Mouse (Mus musculus) G1E (cell line): ENCODE results near the gene Bahcc1. TPM values are rescaled to one million over a fixed set of nuclear protein-coding genes. Genes with fewer than 3 reads are reported as not detected.

Source experiments
- ATAC-seq: 2 replicates; pipeline ENCODE4 v1.8.0; 2016; ENCODE audit warnings: mild to moderate bottlenecking; ENCODE audit not compliant: insufficient number of reproducible peaks, poor library complexity, low FRiP score, severe bottlenecking; ENCODE audit errors: extremely low read depth
- DNase-seq: peaks from one replicate; pipeline ENCODE4 v3.0.0; 2012; ENCODE audit warnings: low spot score
- H3K27me3 ChIP-seq: 2 replicates; pipeline ENCODE4 v1.6.1; 2012; ENCODE audit warnings: mild to moderate bottlenecking, low read length, inconsistent platforms; ENCODE audit not compliant: insufficient read depth
- H3K36me3 ChIP-seq: replicated peaks from 2 replicates; pipeline ENCODE3; 2012; ENCODE audit warnings: mild to moderate bottlenecking, inconsistent platforms
- H3K4me1 ChIP-seq: 2 replicates; pipeline ENCODE4 v1.6.1; 2012; ENCODE audit warnings: low read depth, low read length, inconsistent platforms, mixed read lengths; ENCODE audit not compliant: insufficient read depth
- H3K4me3 ChIP-seq: 2 replicates; pipeline ENCODE4 v1.5.1; 2012; ENCODE audit warnings: low read depth, mild to moderate bottlenecking, inconsistent platforms, low read length, moderate library complexity, mixed read lengths
- H3K9me3 ChIP-seq: replicated peaks from 2 replicates; pipeline ENCODE4 v1.6.1; 2012; ENCODE audit warnings: inconsistent platforms
- CTCF ChIP-seq: IDR thresholded peaks from 2 replicates; pipeline ENCODE4 v1.5.1; 2012; ENCODE audit warnings: low read depth, low read length, inconsistent platforms, mixed read lengths
- GATA1 ChIP-seq: IDR thresholded peaks from 2 replicates; pipeline ENCODE4 v1.6.1; 2012; ENCODE audit warnings: borderline replicate concordance, low read length, inconsistent platforms, mixed read lengths
- GATA2 ChIP-seq: IDR thresholded peaks from 2 replicates; pipeline ENCODE4 v1.6.1; 2012; ENCODE audit warnings: low read depth, low read length, inconsistent platforms, borderline replicate concordance
- POLR2AphosphoS5 ChIP-seq: IDR thresholded peaks from 2 replicates; pipeline ENCODE4 v1.6.1; 2012; ENCODE audit warnings: low read depth, low read length, inconsistent platforms; ENCODE audit not compliant: insufficient replicate concordance
- TAL1 ChIP-seq: conservative IDR thresholded peaks from 2 replicates; pipeline ENCODE4 v1.6.1; 2012; ENCODE audit warnings: low read depth, low read length, inconsistent platforms, mixed read lengths
- polyA plus RNA-seq: library from polyadenylated mRNA; stranded (reverse); fragments of >175 nt; gene quantifications from 2 replicates; pipeline ENCODE4 v1.2.3, GENCODE M21; 2012
- total RNA-seq, 2 experiments: library from RNA; stranded (forward) in 1 of 2; stranded (reverse) in 1 of 2; fragments of 200-1000 nt in 1 of 2; fragments of >200 nt in 1 of 2; fragmentation: Nextera tagmentation in 1 of 2; gene quantifications; 2 replicates each; pipeline ENCODE4 v1.2.3; 2014 to 2017

The Bahcc1 gene
- total and polyA plus RNA-seq, 3 experiments: 0.05 to 0.50 TPM; not detected in 1

DNA sequence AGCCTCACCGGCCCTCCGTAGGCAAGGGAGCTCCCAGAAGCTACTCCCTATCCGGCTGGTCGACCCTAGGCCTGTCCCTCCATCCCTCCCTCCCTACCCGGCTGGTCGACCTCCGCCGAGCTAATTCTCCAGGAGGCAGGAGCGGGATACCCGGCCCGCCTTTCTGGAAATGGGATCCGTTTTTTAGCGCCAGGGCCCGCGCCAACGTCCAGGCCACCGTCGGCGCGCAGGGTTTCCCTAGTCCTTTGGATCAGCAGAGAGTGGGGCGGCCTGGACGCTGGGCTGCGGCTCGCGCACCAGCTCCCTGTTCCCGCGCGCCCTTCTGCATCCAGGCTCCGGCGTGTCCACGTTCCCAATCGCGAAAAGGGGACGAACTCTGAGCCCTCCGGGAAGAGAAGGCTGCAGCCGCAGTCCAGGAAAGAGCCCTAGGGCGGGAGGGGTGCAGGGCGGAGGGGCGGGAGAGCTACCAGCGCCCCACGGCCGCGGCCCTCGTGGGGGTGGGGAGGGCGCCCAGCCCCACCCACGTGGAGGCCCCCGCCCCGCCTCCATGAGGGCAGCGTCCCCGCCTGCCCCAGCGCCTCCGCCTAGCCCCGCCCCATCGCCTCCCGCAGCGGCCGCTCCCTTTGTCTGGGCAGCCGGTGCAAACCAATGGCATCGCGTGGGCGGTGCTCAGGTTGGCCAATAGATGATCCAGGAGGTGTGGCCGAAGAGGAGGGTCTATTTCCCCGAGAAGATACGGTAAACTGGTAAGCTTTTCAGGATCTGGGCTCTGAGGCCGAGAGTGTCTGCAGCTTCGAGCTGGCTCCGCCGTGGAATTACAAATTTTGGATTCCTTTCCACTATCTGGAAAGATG is 43.1 kb upstream of the Bahcc1 start:
- Histone ChIP-seq H3K4me1 (peaks cover 21% of the 10 kb centered on the region), H3K27me3 (peaks cover 69% of the 10 kb centered on the region), H3K4me3 (peak overlapping the region; percentile 72), H3K9me3 (peaks cover 25% of the 10 kb centered on the region), H3K36me3 (no peaks in the 10 kb centered on the region)
- ATAC-seq: peak; percentile 97
- peak; percentile 96 for DNase-seq
- TF ChIP-seq CTCF (no peak), POLR2AphosphoS5 (no peak), GATA1 (no peak), GATA2 (no peak), TAL1 (no peak)

DNA sequence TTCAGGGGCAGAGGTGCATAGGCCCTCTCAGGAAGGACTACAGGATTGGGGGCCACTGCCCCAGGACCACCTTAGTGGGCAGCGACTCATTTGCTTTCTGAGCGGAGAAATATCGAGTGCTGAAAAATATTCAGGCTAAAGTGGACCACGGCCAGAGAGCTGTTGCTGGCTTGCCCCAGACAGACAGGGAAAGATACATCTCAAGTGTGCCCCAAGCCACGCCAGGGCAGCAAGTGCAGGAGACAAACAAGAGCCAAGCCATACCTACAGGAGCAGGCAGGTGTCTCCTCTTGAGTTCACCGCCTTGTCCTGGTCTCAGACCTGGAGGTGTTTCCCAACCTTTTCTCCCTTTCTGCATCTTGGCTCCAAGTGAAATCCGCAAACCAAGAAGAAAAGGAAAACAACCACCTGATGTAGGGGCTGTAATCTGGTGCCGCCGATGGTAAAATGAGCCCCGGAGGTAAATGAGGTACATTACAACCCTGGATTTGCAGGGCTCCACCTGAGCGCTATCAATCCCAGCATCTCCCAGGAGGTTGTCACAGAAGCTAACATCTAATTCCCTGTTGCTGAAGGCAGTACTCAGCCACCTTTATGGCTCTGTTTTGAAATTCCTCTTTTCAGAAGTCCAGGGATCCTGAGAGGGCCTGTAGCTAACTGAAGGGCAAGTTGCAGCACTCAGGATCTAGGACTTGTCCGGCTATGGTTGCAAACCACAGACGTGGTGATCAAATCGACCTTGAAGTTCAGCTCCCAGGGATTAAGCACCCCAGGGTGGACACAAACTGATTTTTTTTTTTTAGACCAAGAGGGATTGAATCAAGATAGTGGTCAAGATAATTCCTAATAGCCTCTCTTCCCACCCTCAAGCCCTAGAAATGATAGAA is 42.0 kb upstream of the Bahcc1 start:
- TF ChIP-seq TAL1 (no peak), GATA1 (no peak)
- Histone ChIP-seq H3K36me3 (no peaks in the 10 kb centered on the region), H3K4me3 (peak overlapping the region; percentile 72; the same call in 1 of the 2 replicates), H3K27me3 (peaks cover 63% of the 10 kb centered on the region), H3K4me1 (peaks cover 21% of the 10 kb centered on the region), H3K9me3 (peaks cover 20% of the 10 kb centered on the region)
- ATAC-seq (no peak), DNase-seq (no peak)

DNA sequence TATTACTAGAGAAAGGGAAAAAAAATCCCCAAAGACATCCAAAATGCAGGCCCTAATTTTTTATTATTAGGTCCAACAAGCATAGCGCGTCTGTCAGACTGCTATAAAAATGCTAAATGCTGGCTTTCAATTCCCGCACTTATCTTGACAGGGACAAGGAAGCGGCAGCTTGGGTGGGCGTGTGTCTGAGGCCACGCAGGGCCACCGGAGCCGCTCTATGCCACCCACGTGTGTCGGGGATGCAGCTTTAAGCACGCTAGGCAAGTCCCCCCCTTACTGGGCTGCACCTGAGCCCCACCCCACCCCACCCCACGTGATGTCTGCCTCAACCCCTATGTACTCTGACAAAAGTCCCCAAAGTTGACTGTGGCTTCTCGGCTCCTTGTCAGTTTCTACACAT is 33.9 kb upstream of the Bahcc1 start:
- no peak for TF ChIP-seq CTCF
- no peak for TF ChIP-seq TAL1
- TF ChIP-seq POLR2AphosphoS5: no peak
- no peak for TF ChIP-seq GATA2
- no peak for TF ChIP-seq GATA1
- Histone ChIP-seq H3K36me3 (no peaks in the 10 kb centered on the region), H3K4me3 (no peak overlapping the region), H3K27me3 (peaks cover 19% of the 10 kb centered on the region), H3K4me1 (no peaks in the 10 kb centered on the region), H3K9me3 (no peaks in the 10 kb centered on the region)
- ATAC-seq: no peak
- DNase-seq: no peak

DNA sequence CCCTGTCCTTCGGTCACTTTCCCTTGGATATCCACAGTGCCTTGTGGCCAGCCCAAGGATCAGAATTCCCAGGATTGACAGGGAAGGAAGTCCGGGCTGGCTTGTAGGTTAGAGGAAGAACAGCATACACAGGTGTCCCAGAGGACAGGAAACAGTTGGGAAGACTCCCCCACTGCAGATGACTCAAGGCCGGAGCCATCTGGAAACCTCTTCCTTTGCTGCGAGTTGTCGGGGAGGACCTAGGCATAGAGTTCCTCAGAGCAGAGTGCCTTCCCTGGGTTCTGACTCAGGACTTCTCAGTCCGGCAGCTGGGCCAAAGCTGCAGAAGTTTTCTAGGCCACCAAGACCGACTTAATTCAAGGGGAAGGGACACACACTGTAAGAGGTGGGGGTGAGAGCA is 33.0 kb upstream of the Bahcc1 start:
- ATAC-seq (no peak), DNase-seq (no peak)
- H3K4me1 ChIP-seq: no peaks in the 10 kb centered on the region
- H3K9me3 ChIP-seq: no peaks in the 10 kb centered on the region
- H3K27me3 ChIP-seq: peaks cover 18% of the 10 kb centered on the region
- TF ChIP-seq GATA1: no peak
- TF ChIP-seq CTCF: no peak
- TF ChIP-seq TAL1: no peak
- TF ChIP-seq GATA2: no peak
- TF ChIP-seq POLR2AphosphoS5: no peak
- no peak overlapping the region for H3K4me3 ChIP-seq
- H3K36me3 ChIP-seq: no peaks in the 10 kb centered on the region

DNA sequence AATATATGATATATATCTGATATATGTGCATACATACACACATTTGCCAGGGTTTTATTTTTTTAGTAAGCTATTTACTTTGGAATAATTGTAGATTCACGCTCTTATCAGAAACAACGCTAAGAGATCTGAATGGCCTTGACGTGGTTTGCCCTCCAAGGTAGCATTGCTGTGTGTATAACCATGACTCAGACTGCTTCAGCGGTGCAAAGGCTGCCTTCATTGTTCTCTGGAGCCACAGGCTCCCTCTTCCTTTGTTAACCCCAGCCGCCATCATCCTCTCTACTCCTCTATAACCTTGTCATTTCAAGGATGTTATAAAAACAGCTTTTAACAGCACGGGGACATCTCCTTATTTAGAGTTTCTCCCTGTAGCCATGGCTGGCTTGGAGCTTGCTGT is 32.1 kb upstream of the Bahcc1 start:
- DNase-seq: no peak
- ATAC-seq: no peak
- no peaks in the 10 kb centered on the region for H3K4me1 ChIP-seq
- H3K36me3 ChIP-seq: no peaks in the 10 kb centered on the region
- peaks cover 17% of the 10 kb centered on the region for H3K27me3 ChIP-seq
- TF ChIP-seq CTCF (no peak), GATA1 (no peak), POLR2AphosphoS5 (no peak)
- no peaks in the 10 kb centered on the region for H3K9me3 ChIP-seq
- no peak overlapping the region for H3K4me3 ChIP-seq

DNA sequence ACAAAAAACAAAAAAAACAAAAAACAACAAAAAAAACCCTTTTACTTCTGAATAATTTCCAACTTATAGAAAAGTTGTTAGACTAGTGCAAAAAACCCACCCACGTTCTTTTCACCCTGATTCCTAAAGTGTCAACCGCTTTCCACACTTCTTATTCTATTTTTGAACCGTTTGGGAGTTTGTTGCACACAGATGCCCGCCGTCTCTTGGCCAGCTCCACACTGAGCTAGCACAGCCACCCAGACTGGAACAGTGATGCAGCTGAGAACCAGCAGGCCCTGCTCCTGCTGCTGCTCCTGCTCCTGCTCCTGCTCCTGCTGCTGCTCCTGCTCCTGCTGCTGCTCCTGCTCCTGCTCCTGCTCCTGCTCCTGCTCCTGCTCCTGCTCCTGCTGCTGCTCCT is 28.5 kb upstream of the Bahcc1 start:
- no peak for TF ChIP-seq GATA2
- TF ChIP-seq POLR2AphosphoS5: no peak
- no peak for TF ChIP-seq GATA1
- TF ChIP-seq CTCF: no peak
- TF ChIP-seq TAL1: no peak
- Histone ChIP-seq H3K4me3 (no peak overlapping the region), H3K36me3 (no peaks in the 10 kb centered on the region), H3K27me3 (peaks cover 20% of the 10 kb centered on the region), H3K4me1 (no peaks in the 10 kb centered on the region), H3K9me3 (no peaks in the 10 kb centered on the region)
- DNase-seq: no peak
- no peak for ATAC-seq
